Mouse (Mus musculus): ENCODE data around the gene Ppan. TPM values are rescaled to one million over a fixed set of nuclear protein-coding genes. Genes with fewer than 3 reads are reported as not detected.

The Ppan gene
- polyA plus RNA-seq (2014; fragmentation: Nextera tagmentation; extraction: Ambion mirVana), result 71.2 and 75.1 TPM in 2 replicates

- Histone ChIP-seq H3K9ac (ENCODE audit: low read length) (peak within 1 kb of the TSS; percentile 91), H3K4me2 (ENCODE audit: low read depth, low read length, severe bottlenecking) (peak within 1 kb of the TSS; percentile 68), H3K9me3 (ENCODE audit: control insufficient read depth, low read length) (no peaks in the 10 kb centered on the region), H3K4me1 (replicated peaks; ENCODE audit: control insufficient read depth, insufficient read depth, low read length) (0 out of 2 replicates have a peak, but pooled peaks cover 5% of the 10 kb centered on the region), H3K27me3 (ENCODE audit: control insufficient read depth, insufficient read depth, low read length) (no peaks in the 10 kb centered on the region), H3K27ac (ENCODE audit: low read depth, low read length) (peak within 1 kb of the TSS; percentile 89), H3K4me3 (ENCODE audit: low read depth, low read length) (peak within 1 kb of the TSS; percentile 90), H3K36me3 (ENCODE audit: control insufficient read depth, insufficient read depth, low read length) (peaks cover 17% of the 10 kb centered on the region)
- WGBS, result under 1% methylated on average over 41 of the region's 43 CpGs
- peak; percentile 95 for DNase-seq (ENCODE audit: low spot score)
- ATAC-seq (replicated peaks; ENCODE audit: low FRiP score), result peak; percentile 97
These were observed at the start of gene Ppan for GRCm38 (mm10) chr9:20887704-20888385. Ppan (plus strand) TSS chr9:20888175.

- Histone ChIP-seq H3K4me1 (replicated peaks; ENCODE audit: control insufficient read depth, insufficient read depth, low read length) (no peaks in the 10 kb centered on the region), H3K4me2 (ENCODE audit: low read depth, low read length, severe bottlenecking) (no peak overlapping the region), H3K9ac (ENCODE audit: low read length) (no peak overlapping the region), H3K27ac (ENCODE audit: low read depth, low read length) (no peak overlapping the region), H3K9me3 (ENCODE audit: control insufficient read depth, low read length) (no peaks in the 10 kb centered on the region), H3K27me3 (ENCODE audit: control insufficient read depth, insufficient read depth, low read length) (no peaks in the 10 kb centered on the region), H3K36me3 (ENCODE audit: control insufficient read depth, insufficient read depth, low read length) (no peaks in the 10 kb centered on the region), H3K4me3 (ENCODE audit: low read depth, low read length) (no peak overlapping the region)
- DNase-seq (ENCODE audit: low spot score) (no peak), ATAC-seq (replicated peaks; ENCODE audit: low FRiP score) (no peak)
- 54% methylated on average over 6 of the region's 6 CpGs for WGBS
These were observed 49.0 kb upstream of the Ppan start for GRCm38 (mm10) chr9:20838931-20839330.

GRCm38 (mm10) chr9:20842211-20842610, 45.8 kb upstream of the Ppan start:
- no peak for DNase-seq (ENCODE audit: low spot score)
- H3K27ac ChIP-seq (ENCODE audit: low read depth, low read length), result no peak overlapping the region
- H3K4me2 ChIP-seq (ENCODE audit: low read depth, low read length, severe bottlenecking), result no peak overlapping the region
- no peaks in the 10 kb centered on the region for H3K4me1 ChIP-seq (replicated peaks; ENCODE audit: control insufficient read depth, insufficient read depth, low read length)
- no peak overlapping the region for H3K4me3 ChIP-seq (ENCODE audit: low read depth, low read length)
- no peaks in the 10 kb centered on the region for H3K27me3 ChIP-seq (ENCODE audit: control insufficient read depth, insufficient read depth, low read length)
- H3K9me3 ChIP-seq (ENCODE audit: control insufficient read depth, low read length), result no peaks in the 10 kb centered on the region
- no peak overlapping the region for H3K9ac ChIP-seq (ENCODE audit: low read length)
- 71% methylated on average over 4 of the region's 4 CpGs for WGBS
- H3K36me3 ChIP-seq (ENCODE audit: control insufficient read depth, insufficient read depth, low read length), result no peaks in the 10 kb centered on the region
- no peak for ATAC-seq (replicated peaks; ENCODE audit: low FRiP score)

- Histone ChIP-seq H3K4me3 (ENCODE audit: low read depth, low read length) (no peak overlapping the region), H3K27me3 (ENCODE audit: control insufficient read depth, insufficient read depth, low read length) (no peaks in the 10 kb centered on the region), H3K9ac (ENCODE audit: low read length) (no peak overlapping the region), H3K36me3 (ENCODE audit: control insufficient read depth, insufficient read depth, low read length) (no peaks in the 10 kb centered on the region), H3K4me1 (replicated peaks; ENCODE audit: control insufficient read depth, insufficient read depth, low read length) (no peaks in the 10 kb centered on the region), H3K9me3 (ENCODE audit: control insufficient read depth, low read length) (no peaks in the 10 kb centered on the region), H3K4me2 (ENCODE audit: low read depth, low read length, severe bottlenecking) (no peak overlapping the region), H3K27ac (ENCODE audit: low read depth, low read length) (no peak overlapping the region)
- WGBS, result 34% methylated on average over 2 of the region's 2 CpGs
- DNase-seq (ENCODE audit: low spot score), result no peak
- ATAC-seq (replicated peaks; ENCODE audit: low FRiP score), result no peak
These were observed 45.3 kb upstream of the Ppan start for GRCm38 (mm10) chr9:20842670-20843069.

- WGBS, result 89% methylated on average over 2 of the region's 2 CpGs
- DNase-seq (ENCODE audit: low spot score) (no peak), ATAC-seq (replicated peaks; ENCODE audit: low FRiP score) (no peak)
- Histone ChIP-seq H3K36me3 (ENCODE audit: control insufficient read depth, insufficient read depth, low read length) (no peaks in the 10 kb centered on the region), H3K27me3 (ENCODE audit: control insufficient read depth, insufficient read depth, low read length) (no peaks in the 10 kb centered on the region), H3K27ac (ENCODE audit: low read depth, low read length) (no peak overlapping the region), H3K4me2 (ENCODE audit: low read depth, low read length, severe bottlenecking) (no peak overlapping the region), H3K4me3 (ENCODE audit: low read depth, low read length) (no peak overlapping the region), H3K9ac (ENCODE audit: low read length) (no peak overlapping the region), H3K4me1 (replicated peaks; ENCODE audit: control insufficient read depth, insufficient read depth, low read length) (no peaks in the 10 kb centered on the region), H3K9me3 (ENCODE audit: control insufficient read depth, low read length) (no peaks in the 10 kb centered on the region)
These were observed 37.8 kb upstream of the Ppan start for GRCm38 (mm10) chr9:20850179-20850578.

GRCm38 (mm10) chr9:20857131-20857530, 30.8 kb upstream of the Ppan start:
- DNase-seq (ENCODE audit: low spot score) (no peak), ATAC-seq (replicated peaks; ENCODE audit: low FRiP score) (no peak)
- WGBS, result 10% methylated on average over 6 of the region's 6 CpGs
- Histone ChIP-seq H3K4me2 (ENCODE audit: low read depth, low read length, severe bottlenecking) (no peak overlapping the region), H3K36me3 (ENCODE audit: control insufficient read depth, insufficient read depth, low read length) (no peaks in the 10 kb centered on the region), H3K9me3 (ENCODE audit: control insufficient read depth, low read length) (no peaks in the 10 kb centered on the region), H3K9ac (ENCODE audit: low read length) (no peak overlapping the region), H3K27me3 (ENCODE audit: control insufficient read depth, insufficient read depth, low read length) (no peaks in the 10 kb centered on the region), H3K4me3 (ENCODE audit: low read depth, low read length) (no peak overlapping the region), H3K27ac (ENCODE audit: low read depth, low read length) (no peak overlapping the region), H3K4me1 (replicated peaks; ENCODE audit: control insufficient read depth, insufficient read depth, low read length) (no peaks in the 10 kb centered on the region)

- Histone ChIP-seq H3K4me2 (ENCODE audit: low read depth, low read length, severe bottlenecking) (no peak overlapping the region), H3K4me1 (replicated peaks; ENCODE audit: control insufficient read depth, insufficient read depth, low read length) (no peaks in the 10 kb centered on the region), H3K9ac (ENCODE audit: low read length) (no peak overlapping the region), H3K27me3 (ENCODE audit: control insufficient read depth, insufficient read depth, low read length) (no peaks in the 10 kb centered on the region), H3K9me3 (ENCODE audit: control insufficient read depth, low read length) (no peaks in the 10 kb centered on the region), H3K27ac (ENCODE audit: low read depth, low read length) (no peak overlapping the region), H3K4me3 (ENCODE audit: low read depth, low read length) (no peak overlapping the region), H3K36me3 (ENCODE audit: control insufficient read depth, insufficient read depth, low read length) (no peaks in the 10 kb centered on the region)
- no peak for DNase-seq (ENCODE audit: low spot score)
- 53% methylated on average over 6 of the region's 6 CpGs for WGBS
- no peak for ATAC-seq (replicated peaks; ENCODE audit: low FRiP score)
These were observed 28.0 kb upstream of the Ppan start for GRCm38 (mm10) chr9:20859926-20860325.

- Histone ChIP-seq H3K4me1 (replicated peaks; ENCODE audit: control insufficient read depth, insufficient read depth, low read length) (no peaks in the 10 kb centered on the region), H3K27ac (ENCODE audit: low read depth, low read length) (no peak overlapping the region), H3K27me3 (ENCODE audit: control insufficient read depth, insufficient read depth, low read length) (peaks cover 1% of the 10 kb centered on the region; the same call in 1 of the 2 replicates), H3K4me2 (ENCODE audit: low read depth, low read length, severe bottlenecking) (no peak overlapping the region), H3K36me3 (ENCODE audit: control insufficient read depth, insufficient read depth, low read length) (no peaks in the 10 kb centered on the region), H3K9ac (ENCODE audit: low read length) (no peak overlapping the region), H3K4me3 (ENCODE audit: low read depth, low read length) (no peak overlapping the region), H3K9me3 (ENCODE audit: control insufficient read depth, low read length) (no peaks in the 10 kb centered on the region)
- DNase-seq (ENCODE audit: low spot score) (peak; percentile 72), ATAC-seq (replicated peaks; ENCODE audit: low FRiP score) (no peak)
- WGBS, result 19% methylated on average over 4 of the region's 4 CpGs
These were observed 26.2 kb upstream of the Ppan start for GRCm38 (mm10) chr9:20861821-20862220.

GRCm38 (mm10) chr9:20862225-20862624, 25.8 kb upstream of the Ppan start:
- Histone ChIP-seq H3K36me3 (ENCODE audit: control insufficient read depth, insufficient read depth, low read length) (no peaks in the 10 kb centered on the region), H3K4me1 (replicated peaks; ENCODE audit: control insufficient read depth, insufficient read depth, low read length) (no peaks in the 10 kb centered on the region), H3K9ac (ENCODE audit: low read length) (no peak overlapping the region), H3K9me3 (ENCODE audit: control insufficient read depth, low read length) (no peaks in the 10 kb centered on the region), H3K4me2 (ENCODE audit: low read depth, low read length, severe bottlenecking) (no peak overlapping the region), H3K27me3 (ENCODE audit: control insufficient read depth, insufficient read depth, low read length) (peaks cover 3% of the 10 kb centered on the region; the same call in 1 of the 2 replicates), H3K27ac (ENCODE audit: low read depth, low read length) (no peak overlapping the region), H3K4me3 (ENCODE audit: low read depth, low read length) (no peak overlapping the region)
- DNase-seq (ENCODE audit: low spot score) (no peak), ATAC-seq (replicated peaks; ENCODE audit: low FRiP score) (no peak)
- 54% methylated on average over 4 of the region's 4 CpGs for WGBS

Data from forebrain, embryonic 11.5 days (tissue).